Mouse (Mus musculus): ENCODE data around the gene Pcsk2. TPM values are rescaled to one million over a fixed set of nuclear protein-coding genes. Genes with fewer than 3 reads are reported as not detected.

Gene Pcsk2
- polyA plus RNA-seq, 1 experiment from 2014 or later: 34.2 TPM

- H3K4me2 ChIP-seq (ENCODE audit: low read length): no peak overlapping the region
- no peaks in the 10 kb centered on the region for H3K9me3 ChIP-seq (ENCODE audit: control insufficient read depth, low read length)
- no peak for ATAC-seq (ENCODE audit: low FRiP score, low TSS enrichment)
- 93% methylated on average over 4 of the region's 4 CpGs for WGBS
- no peaks in the 10 kb centered on the region for H3K27me3 ChIP-seq (ENCODE audit: control insufficient read depth, insufficient read depth, low read length)
- DNase-seq: no peak
- no peaks in the 10 kb centered on the region for H3K4me1 ChIP-seq (ENCODE audit: control insufficient read depth, insufficient read depth, low read length)
- H3K36me3 ChIP-seq (ENCODE audit: control insufficient read depth, insufficient read depth, low read length): no peaks in the 10 kb centered on the region
- no peak overlapping the region for H3K27ac ChIP-seq (replicated peaks; ENCODE audit: low read depth, low read length)
- no peak overlapping the region for H3K9ac ChIP-seq (replicated peaks; ENCODE audit: low read length)
- H3K4me3 ChIP-seq (replicated peaks; ENCODE audit: low read depth, low read length): no peak overlapping the region
Observed at GRCm38 (mm10) chr2:143724101-143724500, 178.1 kb downstream of the Pcsk2 start.

DNA sequence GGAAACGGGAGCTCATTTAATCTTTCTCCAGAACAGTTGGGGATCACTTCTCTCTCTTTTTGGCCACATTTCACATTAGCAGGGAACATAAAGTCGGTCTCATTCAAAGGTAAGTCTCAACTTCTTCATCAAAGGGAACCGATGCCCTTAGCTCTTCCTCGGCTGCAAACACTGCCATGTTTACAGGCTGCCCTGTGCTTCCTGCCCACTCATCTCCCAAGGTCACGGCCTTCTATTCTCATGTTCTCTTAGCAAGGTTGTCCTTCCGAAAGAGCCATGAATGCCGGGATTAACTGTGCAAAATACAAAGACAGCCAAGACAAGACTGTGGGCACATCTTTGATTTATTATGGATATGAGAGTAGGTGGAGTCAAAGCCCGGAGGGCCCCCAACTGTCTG is 178.8 kb downstream of the Pcsk2 start:
- no peaks in the 10 kb centered on the region for H3K9me3 ChIP-seq (ENCODE audit: control insufficient read depth, low read length)
- H3K4me1 ChIP-seq (ENCODE audit: control insufficient read depth, insufficient read depth, low read length): no peaks in the 10 kb centered on the region
- no peak overlapping the region for H3K27ac ChIP-seq (replicated peaks; ENCODE audit: low read depth, low read length)
- H3K36me3 ChIP-seq (ENCODE audit: control insufficient read depth, insufficient read depth, low read length): no peaks in the 10 kb centered on the region
- 74% methylated on average over 8 of the region's 8 CpGs for WGBS
- ATAC-seq (ENCODE audit: low FRiP score, low TSS enrichment) (no peak), DNase-seq (no peak)
- H3K27me3 ChIP-seq (ENCODE audit: control insufficient read depth, insufficient read depth, low read length): no peaks in the 10 kb centered on the region
- H3K4me2 ChIP-seq (ENCODE audit: low read length): no peak overlapping the region
- H3K4me3 ChIP-seq (replicated peaks; ENCODE audit: low read depth, low read length): no peak overlapping the region
- H3K9ac ChIP-seq (replicated peaks; ENCODE audit: low read length): no peak overlapping the region

- Histone ChIP-seq H3K4me1 (ENCODE audit: control insufficient read depth, insufficient read depth, low read length) (no peaks in the 10 kb centered on the region), H3K36me3 (ENCODE audit: control insufficient read depth, insufficient read depth, low read length) (no peaks in the 10 kb centered on the region), H3K4me3 (replicated peaks; ENCODE audit: low read depth, low read length) (no peak overlapping the region), H3K4me2 (ENCODE audit: low read length) (no peak overlapping the region), H3K27ac (replicated peaks; ENCODE audit: low read depth, low read length) (no peak overlapping the region), H3K9ac (replicated peaks; ENCODE audit: low read length) (no peak overlapping the region), H3K9me3 (ENCODE audit: control insufficient read depth, low read length) (no peaks in the 10 kb centered on the region), H3K27me3 (ENCODE audit: control insufficient read depth, insufficient read depth, low read length) (no peaks in the 10 kb centered on the region)
- ATAC-seq (ENCODE audit: low FRiP score, low TSS enrichment) (no peak), DNase-seq (no peak)
- WGBS: 89% methylated on average over 10 of the region's 10 CpGs
Observed at GRCm38 (mm10) chr2:143732501-143732900, 186.5 kb downstream of the Pcsk2 start.

DNA sequence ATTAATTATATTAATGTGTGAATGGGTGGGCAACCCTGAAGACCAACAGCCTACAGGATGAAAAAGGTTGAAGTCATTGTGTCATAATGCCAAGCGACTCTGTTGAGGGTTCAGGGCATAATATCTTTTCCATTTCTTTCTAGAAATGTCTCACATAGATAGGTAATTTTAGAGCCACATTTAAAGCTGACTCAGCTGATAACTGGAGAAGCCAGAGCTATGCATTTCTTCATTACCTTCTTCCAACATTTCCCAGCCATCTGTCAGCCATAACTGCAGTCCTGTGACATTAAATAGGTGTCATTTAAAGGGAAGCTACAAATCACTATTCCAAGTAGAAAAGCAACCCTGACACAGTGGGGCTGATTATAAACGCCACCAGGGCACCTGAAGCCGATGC is 189.5 kb downstream of the Pcsk2 start:
- no peak overlapping the region for H3K4me3 ChIP-seq (replicated peaks; ENCODE audit: low read depth, low read length)
- no peak overlapping the region for H3K9ac ChIP-seq (replicated peaks; ENCODE audit: low read length)
- ATAC-seq (ENCODE audit: low FRiP score, low TSS enrichment): no peak
- no peaks in the 10 kb centered on the region for H3K4me1 ChIP-seq (ENCODE audit: control insufficient read depth, insufficient read depth, low read length)
- no peak overlapping the region for H3K27ac ChIP-seq (replicated peaks; ENCODE audit: low read depth, low read length)
- no peaks in the 10 kb centered on the region for H3K36me3 ChIP-seq (ENCODE audit: control insufficient read depth, insufficient read depth, low read length)
- H3K27me3 ChIP-seq (ENCODE audit: control insufficient read depth, insufficient read depth, low read length): no peaks in the 10 kb centered on the region
- DNase-seq: no peak
- no peak overlapping the region for H3K4me2 ChIP-seq (ENCODE audit: low read length)
- no peaks in the 10 kb centered on the region for H3K9me3 ChIP-seq (ENCODE audit: control insufficient read depth, low read length)
- WGBS: 87% methylated on average over 3 of the region's 3 CpGs

- ATAC-seq (ENCODE audit: low FRiP score, low TSS enrichment): no peak
- Histone ChIP-seq H3K4me1 (ENCODE audit: control insufficient read depth, insufficient read depth, low read length) (no peaks in the 10 kb centered on the region), H3K4me3 (replicated peaks; ENCODE audit: low read depth, low read length) (no peak overlapping the region), H3K9ac (replicated peaks; ENCODE audit: low read length) (no peak overlapping the region), H3K4me2 (ENCODE audit: low read length) (no peak overlapping the region), H3K36me3 (ENCODE audit: control insufficient read depth, insufficient read depth, low read length) (no peaks in the 10 kb centered on the region), H3K27ac (replicated peaks; ENCODE audit: low read depth, low read length) (no peak overlapping the region), H3K27me3 (ENCODE audit: control insufficient read depth, insufficient read depth, low read length) (no peaks in the 10 kb centered on the region), H3K9me3 (ENCODE audit: control insufficient read depth, low read length) (no peaks in the 10 kb centered on the region)
- no peak for DNase-seq
- 87% methylated on average over 7 of the region's 7 CpGs for WGBS
Observed at GRCm38 (mm10) chr2:143739475-143740226, 193.7 kb downstream of the Pcsk2 start.

DNA sequence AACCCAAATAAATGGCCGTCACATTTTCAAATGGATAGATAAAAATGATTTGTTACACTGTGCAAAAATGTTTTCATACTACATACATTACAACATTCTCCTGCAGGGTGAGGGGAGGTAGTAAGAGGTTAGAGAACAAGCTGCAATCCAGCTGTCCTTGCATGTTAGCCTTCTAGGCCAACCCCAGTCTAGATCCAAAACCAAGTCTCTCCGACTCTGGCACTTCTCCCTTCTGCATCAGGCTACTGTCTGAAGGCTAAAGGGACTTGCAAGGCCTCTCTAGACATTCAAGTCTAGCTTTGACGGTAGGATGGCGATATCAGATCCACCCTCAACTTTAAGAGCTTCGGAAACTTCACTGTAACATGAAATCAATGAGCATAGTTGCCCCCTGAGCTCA is 196.5 kb downstream of the Pcsk2 start:
- DNase-seq: no peak
- no peak for ATAC-seq (ENCODE audit: low FRiP score, low TSS enrichment)
- Histone ChIP-seq H3K27ac (replicated peaks; ENCODE audit: low read depth, low read length) (no peak overlapping the region), H3K27me3 (ENCODE audit: control insufficient read depth, insufficient read depth, low read length) (no peaks in the 10 kb centered on the region), H3K4me1 (ENCODE audit: control insufficient read depth, insufficient read depth, low read length) (no peaks in the 10 kb centered on the region), H3K9me3 (ENCODE audit: control insufficient read depth, low read length) (no peaks in the 10 kb centered on the region), H3K36me3 (ENCODE audit: control insufficient read depth, insufficient read depth, low read length) (no peaks in the 10 kb centered on the region), H3K4me2 (ENCODE audit: low read length) (no peak overlapping the region), H3K4me3 (replicated peaks; ENCODE audit: low read depth, low read length) (no peak overlapping the region), H3K9ac (replicated peaks; ENCODE audit: low read length) (no peak overlapping the region)
- WGBS: 90% methylated on average over 5 of the region's 5 CpGs

- ATAC-seq (ENCODE audit: low FRiP score, low TSS enrichment): no peak
- 85% methylated on average over 4 of the region's 4 CpGs for WGBS
Observed at GRCm38 (mm10) chr2:143743081-143743480, 197.1 kb downstream of the Pcsk2 start.

GRCm38 (mm10) chr2:143752051-143752788 is 206.3 kb downstream of the Pcsk2 start:
- Histone ChIP-seq H3K27me3 (ENCODE audit: control insufficient read depth, insufficient read depth, low read length) (no peaks in the 10 kb centered on the region), H3K4me2 (ENCODE audit: low read length) (no peak overlapping the region)
- WGBS: 79% methylated on average over 9 of the region's 9 CpGs

More at GRCm38 (mm10) chr2:143743081-143743480, 197.1 kb downstream of the Pcsk2 start:
- no peak for DNase-seq
- H3K9ac ChIP-seq (replicated peaks; ENCODE audit: low read length): no peak overlapping the region
- no peak overlapping the region for H3K4me3 ChIP-seq (replicated peaks; ENCODE audit: low read depth, low read length)
- H3K27ac ChIP-seq (replicated peaks; ENCODE audit: low read depth, low read length): no peak overlapping the region
- H3K9me3 ChIP-seq (ENCODE audit: control insufficient read depth, low read length): no peaks in the 10 kb centered on the region
- H3K4me1 ChIP-seq (ENCODE audit: control insufficient read depth, insufficient read depth, low read length): no peaks in the 10 kb centered on the region
- H3K4me2 ChIP-seq (ENCODE audit: low read length): no peak overlapping the region
- H3K27me3 ChIP-seq (ENCODE audit: control insufficient read depth, insufficient read depth, low read length): no peaks in the 10 kb centered on the region
- no peaks in the 10 kb centered on the region for H3K36me3 ChIP-seq (ENCODE audit: control insufficient read depth, insufficient read depth, low read length)

GRCm38 (mm10) chr2:143776448-143776847 is 230.5 kb downstream of the Pcsk2 start:
- Histone ChIP-seq H3K9ac (replicated peaks; ENCODE audit: low read length) (no peak overlapping the region), H3K27me3 (ENCODE audit: control insufficient read depth, insufficient read depth, low read length) (no peaks in the 10 kb centered on the region), H3K9me3 (ENCODE audit: control insufficient read depth, low read length) (peaks cover 6% of the 10 kb centered on the region; the same call in 1 of the 2 replicates), H3K4me2 (ENCODE audit: low read length) (no peak overlapping the region), H3K27ac (replicated peaks; ENCODE audit: low read depth, low read length) (no peak overlapping the region), H3K4me3 (replicated peaks; ENCODE audit: low read depth, low read length) (no peak overlapping the region), H3K36me3 (ENCODE audit: control insufficient read depth, insufficient read depth, low read length) (no peaks in the 10 kb centered on the region), H3K4me1 (ENCODE audit: control insufficient read depth, insufficient read depth, low read length) (no peaks in the 10 kb centered on the region)
- ATAC-seq (ENCODE audit: low FRiP score, low TSS enrichment): no peak
- WGBS: 10% methylated on average over 4 of the region's 4 CpGs
- peak; percentile 85 for DNase-seq

More at GRCm38 (mm10) chr2:143752051-143752788, 206.3 kb downstream of the Pcsk2 start:
- Histone ChIP-seq H3K36me3 (ENCODE audit: control insufficient read depth, insufficient read depth, low read length) (no peaks in the 10 kb centered on the region), H3K9me3 (ENCODE audit: control insufficient read depth, low read length) (no peaks in the 10 kb centered on the region), H3K4me3 (replicated peaks; ENCODE audit: low read depth, low read length) (no peak overlapping the region), H3K9ac (replicated peaks; ENCODE audit: low read length) (no peak overlapping the region), H3K4me1 (ENCODE audit: control insufficient read depth, insufficient read depth, low read length) (no peaks in the 10 kb centered on the region), H3K27ac (replicated peaks; ENCODE audit: low read depth, low read length) (no peak overlapping the region)
- DNase-seq: no peak
- ATAC-seq (ENCODE audit: low FRiP score, low TSS enrichment): no peak
